Mouse (Mus musculus) NIH3T3 (cell line): ENCODE results near the gene Unc13d.
"Not testable (repeated sequence)": the region's sequence is repeated elsewhere in the genome, so short reads cannot be mapped to it uniquely, and the experiment has no call there.

Source experiments
- DNase-seq: peaks from one replicate; pipeline ENCODE4 v3.0.0-alpha.2; 2012; ENCODE audit warnings: low read depth

The Unc13d gene

GRCm38 (mm10) chr11:116077446-116078204 lies at the start of gene Unc13d:
Unc13d (minus strand) TSS chr11:116077961.
- DNase-seq, result no peak

- no peak for DNase-seq
Observed at GRCm38 (mm10) chr11:116126261-116126660, 48.5 kb upstream of the Unc13d start.

- DNase-seq, result not testable (repeated sequence)
Observed at GRCm38 (mm10) chr11:116121731-116122245, 44.0 kb upstream of the Unc13d start.

GRCm38 (mm10) chr11:116117819-116118218 lies 40.1 kb upstream of the Unc13d start:
- DNase-seq, result peak; percentile 64

- DNase-seq, result peak; percentile 86
Observed at GRCm38 (mm10) chr11:116117241-116117640, 39.5 kb upstream of the Unc13d start.

GRCm38 (mm10) chr11:116111611-116112203 lies 33.9 kb upstream of the Unc13d start:
- no peak for DNase-seq

GRCm38 (mm10) chr11:116111067-116111466 lies 33.3 kb upstream of the Unc13d start:
- DNase-seq, result no peak

- DNase-seq, result peak; percentile 68
Observed at GRCm38 (mm10) chr11:116110540-116110939, 32.8 kb upstream of the Unc13d start.

- peak; percentile 92 for DNase-seq
Observed at GRCm38 (mm10) chr11:116110131-116110530, 32.4 kb upstream of the Unc13d start.

GRCm38 (mm10) chr11:116109441-116110081 lies 31.8 kb upstream of the Unc13d start:
- peak; percentile 63 for DNase-seq

- peak; percentile 92 for DNase-seq
Observed at GRCm38 (mm10) chr11:116108464-116109137, 30.8 kb upstream of the Unc13d start.

- DNase-seq, result no peak
Observed at GRCm38 (mm10) chr11:116107777-116108285, 30.1 kb upstream of the Unc13d start.

- DNase-seq, result peak; percentile 58
Observed at GRCm38 (mm10) chr11:116106963-116107776, 29.4 kb upstream of the Unc13d start.

GRCm38 (mm10) chr11:116106154-116106962 lies 28.6 kb upstream of the Unc13d start:
- DNase-seq, result no peak

GRCm38 (mm10) chr11:116105065-116105464 lies 27.3 kb upstream of the Unc13d start:
- DNase-seq, result no peak

- peak; percentile 68 for DNase-seq
Observed at GRCm38 (mm10) chr11:116104006-116104646, 26.4 kb upstream of the Unc13d start.

GRCm38 (mm10) chr11:116103572-116103971 lies 25.8 kb upstream of the Unc13d start:
- no peak for DNase-seq

GRCm38 (mm10) chr11:116102472-116102871 lies 24.7 kb upstream of the Unc13d start:
- DNase-seq, result peak; percentile 67

GRCm38 (mm10) chr11:116101931-116102381 lies 24.2 kb upstream of the Unc13d start:
- peak; percentile 78 for DNase-seq

GRCm38 (mm10) chr11:116100839-116101238 lies 23.1 kb upstream of the Unc13d start:
- no peak for DNase-seq
